Mouse (Mus musculus) heart, embryonic 11.5 days (tissue): ENCODE results near the gene Prr5l. TPM values are rescaled to one million over a fixed set of nuclear protein-coding genes. Genes with fewer than 3 reads are reported as not detected.

Experiments
- ATAC-seq: fragments of 200-750 bp; cut with Nextera tagmentation; replicated peaks from 2 replicates; pipeline ENCODE4 v1.8.0; 2017; ENCODE audit warnings: moderate library complexity; ENCODE audit not compliant: insufficient number of reproducible peaks, low FRiP score, low TSS enrichment
- H3K27ac ChIP-seq: fragments of 300-500 bp; sonication (generic); 2 replicates; pipeline ENCODE4 v1.5.1; 2014; ENCODE audit warnings: mild to moderate bottlenecking, low read depth, low read length
- H3K27me3 ChIP-seq: fragments of 300-500 bp; sonication (generic); 2 replicates; pipeline ENCODE4 v1.6.1; 2014; ENCODE audit warnings: mild to moderate bottlenecking, low read length, mixed read lengths; ENCODE audit not compliant: control insufficient read depth, insufficient read depth
- H3K36me3 ChIP-seq: fragments of 300-500 bp; sonication (generic); 2 replicates; pipeline ENCODE4 v1.6.1; 2014; ENCODE audit warnings: mild to moderate bottlenecking, low read length, moderate library complexity, mixed read lengths; ENCODE audit not compliant: control insufficient read depth, insufficient read depth
- H3K4me1 ChIP-seq: fragments of 300-500 bp; sonication (generic); 2 replicates; pipeline ENCODE4 v1.6.1; 2014; ENCODE audit warnings: low read length; ENCODE audit not compliant: control insufficient read depth, insufficient read depth
- H3K4me2 ChIP-seq: fragments of 300-500 bp; sonication (generic); 2 replicates; pipeline ENCODE4 v1.6.1; 2014; ENCODE audit warnings: mild to moderate bottlenecking, moderate library complexity
- H3K4me3 ChIP-seq: fragments of 300-500 bp; sonication (generic); 2 replicates; pipeline ENCODE4 v1.5.1; 2014; ENCODE audit warnings: low read depth, low read length
- H3K9ac ChIP-seq: fragments of 300-500 bp; sonication (generic); 2 replicates; pipeline ENCODE4 v1.6.1; 2014; ENCODE audit warnings: mild to moderate bottlenecking, low read depth, low read length, moderate library complexity
- H3K9me3 ChIP-seq: fragments of 300-500 bp; sonication (generic); replicated peaks from 2 replicates; pipeline ENCODE4 v1.6.1; 2016; ENCODE audit warnings: low read length; ENCODE audit not compliant: control insufficient read depth
- WGBS: fragments of 180-500 bp; shearing (Covaris S2); extraction: QIAGEN DNeasy Blood & Tissue Kit; methylation state at CpG from one replicate; pipeline ENCODE4 v1.1.7; 2014; ENCODE audit not compliant: insufficient replicate concordance; 5-methylcytosine and 5-hydroxymethylcytosine counted together
- polyA plus RNA-seq: library from polyadenylated mRNA; unstranded; fragments of >200 nt; fragmentation: Nextera tagmentation; extraction: Ambion mirVana; gene quantifications from 2 replicates; pipeline ENCODE4 v1.2.1, GENCODE M21; 2014

The Prr5l gene
- polyA plus RNA-seq, 1 experiment from 2014 or later = 9.2 TPM

- 74% methylated on average over 4 of the region's 4 CpGs for WGBS
- Histone ChIP-seq H3K4me1 (peaks cover 11% of the 10 kb centered on the region; the same call in 1 of the 2 replicates), H3K9me3 (no peaks in the 10 kb centered on the region), H3K36me3 (no peaks in the 10 kb centered on the region), H3K27me3 (no peaks in the 10 kb centered on the region), H3K4me3 (no peak overlapping the region), H3K27ac (no peak overlapping the region), H3K4me2 (no peak overlapping the region), H3K9ac (no peak overlapping the region)
- ATAC-seq = no peak
These were observed 53.8 kb downstream of the Prr5l start for GRCm38 (mm10) chr2:101829013-101829412.

GRCm38 (mm10) chr2:101828057-101828643, 54.7 kb downstream of the Prr5l start:
- 67% methylated on average over 5 of the region's 5 CpGs for WGBS
- no peak for ATAC-seq
- Histone ChIP-seq H3K36me3 (no peaks in the 10 kb centered on the region), H3K27ac (no peak overlapping the region), H3K4me1 (peaks cover 11% of the 10 kb centered on the region; the same call in 1 of the 2 replicates), H3K9me3 (no peaks in the 10 kb centered on the region), H3K27me3 (no peaks in the 10 kb centered on the region), H3K4me2 (no peak overlapping the region), H3K9ac (no peak overlapping the region), H3K4me3 (no peak overlapping the region)

- Histone ChIP-seq H3K4me2 (no peak overlapping the region), H3K4me1 (peaks cover 11% of the 10 kb centered on the region; the same call in 1 of the 2 replicates), H3K9ac (no peak overlapping the region), H3K27ac (no peak overlapping the region), H3K36me3 (no peaks in the 10 kb centered on the region), H3K4me3 (no peak overlapping the region), H3K9me3 (no peaks in the 10 kb centered on the region), H3K27me3 (no peaks in the 10 kb centered on the region)
- WGBS = 18% methylated on average over 5 of the region's 5 CpGs
- 0 out of 2 replicates have a peak, but pooled peaks have one; percentile 41 for ATAC-seq
These were observed 55.2 kb downstream of the Prr5l start for GRCm38 (mm10) chr2:101827626-101828025.

GRCm38 (mm10) chr2:101826950-101827600, 55.8 kb downstream of the Prr5l start:
- Histone ChIP-seq H3K36me3 (no peaks in the 10 kb centered on the region), H3K27me3 (no peaks in the 10 kb centered on the region), H3K9ac (no peak overlapping the region), H3K4me2 (no peak overlapping the region), H3K4me1 (peaks cover 11% of the 10 kb centered on the region; the same call in 1 of the 2 replicates), H3K4me3 (no peak overlapping the region), H3K27ac (no peak overlapping the region), H3K9me3 (no peaks in the 10 kb centered on the region)
- 58% methylated on average over 3 of the region's 3 CpGs for WGBS
- ATAC-seq = no peak

DNA sequence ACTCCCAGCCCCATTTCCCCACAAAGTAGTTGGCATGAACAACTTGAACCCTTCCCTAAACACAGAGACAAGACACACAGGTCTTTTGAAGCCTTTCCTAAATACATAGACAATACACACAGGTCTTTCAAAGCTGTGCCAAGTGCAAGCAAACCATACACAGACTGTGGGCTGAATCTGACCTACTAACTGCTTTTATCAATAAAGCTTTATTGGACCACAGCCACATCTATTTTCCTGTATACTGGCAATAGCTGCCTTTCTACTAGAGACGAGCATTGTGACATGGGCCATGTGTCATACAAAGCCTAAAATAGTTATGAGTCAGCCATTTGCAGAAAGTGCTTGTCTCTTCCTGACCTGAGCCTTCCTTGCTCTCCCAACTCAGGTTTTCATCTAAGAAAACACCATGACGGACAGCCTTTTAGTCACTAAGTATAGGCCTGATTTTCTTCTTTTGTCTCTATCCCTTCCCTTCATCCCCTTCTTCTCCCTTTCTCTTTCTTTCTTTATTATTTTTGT, 56.6 kb downstream of the Prr5l start:
- 56% methylated on average over 2 of the region's 2 CpGs for WGBS
- Histone ChIP-seq H3K36me3 (no peaks in the 10 kb centered on the region), H3K27ac (no peak overlapping the region), H3K9me3 (no peaks in the 10 kb centered on the region), H3K4me2 (no peak overlapping the region), H3K9ac (no peak overlapping the region), H3K4me1 (peaks cover 11% of the 10 kb centered on the region; the same call in 1 of the 2 replicates), H3K4me3 (no peak overlapping the region), H3K27me3 (no peaks in the 10 kb centered on the region)
- no peak for ATAC-seq

DNA sequence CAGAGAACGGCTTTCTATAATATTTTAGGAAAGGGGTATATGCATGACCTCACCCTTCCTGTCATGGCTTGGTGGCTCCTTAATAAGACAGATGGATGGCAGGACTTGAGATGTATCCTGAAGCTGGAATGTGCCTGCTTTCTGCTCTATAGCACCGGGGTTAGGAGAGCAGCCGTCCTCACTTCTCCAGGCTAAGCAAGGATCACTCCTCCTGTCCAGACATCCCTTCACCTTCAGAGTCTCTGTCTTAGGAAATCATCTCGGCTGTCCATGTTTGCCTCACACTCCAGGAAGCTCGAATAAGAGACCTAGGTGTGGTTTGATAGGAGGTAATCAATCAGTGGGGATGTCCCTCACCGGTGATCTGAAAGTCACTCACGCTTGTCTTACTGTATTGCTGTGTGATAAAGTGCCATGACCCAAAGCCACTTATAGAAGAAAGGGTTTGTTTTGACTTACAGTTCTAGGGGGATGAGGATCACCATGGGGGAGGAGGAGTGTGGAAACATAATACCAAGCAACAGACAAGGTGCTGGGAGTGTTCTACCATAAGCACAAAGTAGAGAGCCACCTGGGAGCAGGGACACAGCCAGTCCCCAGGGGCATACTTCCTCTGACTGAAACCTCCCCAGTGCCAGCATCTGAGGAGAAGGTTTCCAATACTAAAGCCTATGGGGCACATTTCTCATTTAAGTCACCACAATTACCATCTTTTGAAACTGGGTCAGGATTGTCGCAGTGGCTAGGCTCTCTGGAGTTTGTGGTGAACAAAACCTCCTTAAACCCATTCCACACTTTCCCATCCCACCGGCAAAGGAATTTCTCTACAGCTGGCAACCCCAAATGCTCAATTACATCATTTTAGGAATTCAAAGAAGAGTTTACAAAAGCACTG, 57.4 kb downstream of the Prr5l start:
- H3K9me3 ChIP-seq = no peaks in the 10 kb centered on the region
- 71% methylated on average over 9 of the region's 9 CpGs for WGBS
- H3K4me2 ChIP-seq = no peak overlapping the region
- no peaks in the 10 kb centered on the region for H3K36me3 ChIP-seq
- peaks cover 9% of the 10 kb centered on the region; the same call in 1 of the 2 replicates for H3K4me1 ChIP-seq
- H3K27ac ChIP-seq = no peak overlapping the region
- H3K4me3 ChIP-seq = no peak overlapping the region
- ATAC-seq = no peak
- H3K9ac ChIP-seq = no peak overlapping the region
- H3K27me3 ChIP-seq = no peaks in the 10 kb centered on the region

GRCm38 (mm10) chr2:101823821-101824220, 59.0 kb downstream of the Prr5l start:
- H3K4me2 ChIP-seq = no peak overlapping the region
- no peak overlapping the region for H3K9ac ChIP-seq
- no peak for ATAC-seq
- no peak overlapping the region for H3K4me3 ChIP-seq
- no peaks in the 10 kb centered on the region for H3K9me3 ChIP-seq
- H3K36me3 ChIP-seq = no peaks in the 10 kb centered on the region
- peaks cover 7% of the 10 kb centered on the region; the same call in 1 of the 2 replicates for H3K4me1 ChIP-seq
- no peaks in the 10 kb centered on the region for H3K27me3 ChIP-seq
- WGBS = 66% methylated on average over 3 of the region's 4 CpGs
- no peak overlapping the region for H3K27ac ChIP-seq

GRCm38 (mm10) chr2:101822785-101823184, 60.0 kb downstream of the Prr5l start:
- WGBS = 61% methylated on average over 13 of the region's 13 CpGs
- Histone ChIP-seq H3K27me3 (no peaks in the 10 kb centered on the region), H3K9me3 (no peaks in the 10 kb centered on the region), H3K36me3 (no peaks in the 10 kb centered on the region), H3K4me3 (no peak overlapping the region), H3K9ac (no peak overlapping the region), H3K27ac (no peak overlapping the region; the same call in 1 of the 2 replicates), H3K4me1 (peaks cover 7% of the 10 kb centered on the region; the same call in 1 of the 2 replicates), H3K4me2 (peak overlapping the region; percentile 4; the same call in 1 of the 2 replicates)
- ATAC-seq = no peak
